Mouse (Mus musculus) gastrocnemius, adult 2 months (tissue): ENCODE data around the gene Itgb2. TPM values are rescaled to one million over a fixed set of nuclear protein-coding genes. Genes with fewer than 3 reads are reported as not detected.

Experiments used
- DNase-seq: peaks from one replicate; pipeline ENCODE4 v3.0.0; 2022
- H3K27ac ChIP-seq: fragments of 200-600 bp; 2 replicates; pipeline ENCODE4 v1.8.1; 2022; ENCODE audit warnings: mild to moderate bottlenecking
- H3K4me3 ChIP-seq: fragments of 200-600 bp; 2 replicates; pipeline ENCODE4 v1.8.1; 2022; ENCODE audit warnings: mild to moderate bottlenecking, moderate library complexity
- CTCF ChIP-seq: fragments of 200-600 bp; IDR thresholded peaks from 2 replicates; pipeline ENCODE4 v1.8.1; 2022; ENCODE audit warnings: antibody characterized with exemption, mild to moderate bottlenecking, moderate library complexity
- intact Hi-C: fragments of 180-260 bp; cut with DNase I; formaldehyde crosslinking; loops from one replicate; pipeline ENCODE4 v1.15.1; 2025
- total RNA-seq, 2 experiments: library from RNA; stranded (reverse); gene quantifications; 2 replicates each; pipeline ENCODE4 v1.2.3; 2021

Gene Itgb2
- total RNA-seq, 2 experiments from 2014 or later, result 0.92 to 1.8 TPM

DNA sequence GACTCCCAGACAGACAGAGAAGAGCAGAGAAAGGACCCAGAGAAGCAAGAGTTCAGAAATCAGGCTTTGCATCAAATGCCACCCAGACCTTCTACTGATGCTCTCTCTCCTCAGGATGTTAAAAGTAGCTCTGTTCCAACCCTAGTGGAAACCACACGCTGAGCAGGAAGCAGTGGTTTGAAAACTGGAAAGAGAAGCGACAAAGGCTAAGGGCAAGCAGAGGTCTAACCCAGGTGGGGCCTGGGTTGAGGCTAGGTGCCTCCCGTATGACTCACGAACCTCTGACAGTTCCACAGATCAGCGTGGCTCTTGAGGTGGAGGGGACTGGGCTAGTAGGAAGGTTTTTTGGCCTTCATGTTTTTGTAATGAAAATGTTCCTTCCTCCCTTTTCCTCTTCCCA, 9.6 kb upstream of the Itgb2 start:
- H3K4me3 ChIP-seq, result no peak overlapping the region
- H3K27ac ChIP-seq, result no peak overlapping the region
- TF ChIP-seq CTCF, result no peak
- no peak for DNase-seq
- intact Hi-C loops, result no loop called here

DNA sequence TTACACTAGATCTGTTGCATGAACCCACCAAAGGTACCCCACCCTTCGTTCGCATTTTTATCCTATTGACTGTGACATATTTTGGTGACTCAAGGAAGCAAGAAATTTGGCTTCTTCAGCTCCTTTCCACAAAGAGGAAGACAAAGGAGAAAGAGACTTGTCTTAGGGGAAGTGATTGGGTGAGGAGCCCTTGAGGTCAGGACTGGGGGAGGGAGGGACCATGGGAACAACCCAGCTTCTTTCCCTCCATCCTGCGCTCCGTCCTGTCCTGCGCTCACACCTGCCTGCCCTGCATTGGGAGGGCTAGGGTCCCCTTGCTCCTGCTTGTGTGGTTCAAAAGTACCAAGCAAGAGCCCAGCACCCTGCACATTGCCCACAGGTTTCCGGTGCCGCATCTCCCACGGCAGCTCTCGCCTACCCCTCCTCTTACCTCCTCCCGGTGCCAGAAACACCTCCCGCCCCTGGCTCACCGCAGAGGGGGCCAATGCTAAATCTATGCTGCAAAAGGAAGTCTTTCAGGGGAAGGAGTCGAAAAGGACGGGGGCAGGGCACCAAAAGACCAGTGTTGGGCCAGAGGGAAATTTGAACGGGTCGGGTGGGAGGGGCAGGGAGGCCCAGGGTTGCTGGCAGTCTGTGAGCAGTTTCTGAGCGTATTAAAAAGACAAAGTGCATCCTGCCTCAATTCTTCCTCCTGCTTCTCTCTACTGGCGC, 7.9 kb upstream of the Itgb2 start:
- intact Hi-C loops, result no loop called here
- no peak for DNase-seq
- peak overlapping the region; percentile 34 for H3K4me3 ChIP-seq
- peak overlapping the region; percentile 24; the same call in 1 of the 2 replicates for H3K27ac ChIP-seq
- no peak for TF ChIP-seq CTCF

DNA sequence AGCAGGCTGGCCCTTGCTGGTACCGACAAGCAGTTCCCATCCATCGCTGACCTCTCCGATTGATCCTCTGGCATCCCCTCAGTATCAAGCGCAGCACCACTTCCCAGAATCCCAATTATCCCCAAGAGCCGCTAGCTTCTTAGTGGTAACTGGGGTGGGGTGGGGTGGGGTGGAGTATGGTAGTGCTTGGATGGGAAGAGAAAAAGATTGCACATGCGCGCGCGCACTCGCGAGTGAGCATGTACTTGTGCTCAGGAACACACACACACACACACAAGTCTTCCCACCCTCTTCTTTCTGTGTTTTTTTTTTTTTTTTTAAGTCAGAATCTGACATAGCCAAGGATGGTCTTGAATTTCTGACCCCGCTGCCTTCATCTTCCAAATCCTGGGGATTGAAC, 7.3 kb upstream of the Itgb2 start:
- H3K4me3 ChIP-seq, result peak overlapping the region; percentile 34

GRCm38 (mm10) chr10:77523321-77523720, 6.7 kb upstream of the Itgb2 start:
- H3K4me3 ChIP-seq, result no peak overlapping the region
- no peak overlapping the region; the same call in 1 of the 2 replicates for H3K27ac ChIP-seq
- no peak for DNase-seq
- intact Hi-C loops, result no loop called here
- TF ChIP-seq CTCF, result no peak

More for the DNA sequence above, 7.3 kb upstream of the Itgb2 start:
- DNase-seq, result no peak
- intact Hi-C loops, result no loop called here
- H3K27ac ChIP-seq, result no peak overlapping the region; the same call in 1 of the 2 replicates
- no peak for TF ChIP-seq CTCF

DNA sequence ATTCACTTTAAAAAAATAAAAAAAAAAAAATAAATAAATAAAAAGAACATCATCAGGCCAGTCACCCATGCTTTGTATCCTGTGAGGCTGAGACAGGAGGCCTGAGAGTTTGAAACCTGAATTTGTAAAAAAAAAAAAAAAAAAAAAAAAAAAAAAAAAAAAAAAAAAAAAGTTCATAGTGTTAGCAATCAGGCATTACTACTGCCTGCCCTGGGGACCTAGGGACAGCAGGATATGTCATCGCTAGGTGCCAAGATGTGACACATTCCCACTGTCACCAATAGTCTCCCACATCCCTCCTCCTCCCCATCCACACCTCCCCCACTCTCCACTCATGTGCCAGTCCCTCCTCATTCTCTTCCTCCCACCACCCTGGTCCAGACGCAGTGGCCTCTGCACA, 3.6 kb upstream of the Itgb2 start:
- DNase-seq, result no peak
- TF ChIP-seq CTCF, result no peak
- H3K27ac ChIP-seq, result no peak overlapping the region
- no peak overlapping the region for H3K4me3 ChIP-seq
- intact Hi-C loops, result no loop called here

DNA sequence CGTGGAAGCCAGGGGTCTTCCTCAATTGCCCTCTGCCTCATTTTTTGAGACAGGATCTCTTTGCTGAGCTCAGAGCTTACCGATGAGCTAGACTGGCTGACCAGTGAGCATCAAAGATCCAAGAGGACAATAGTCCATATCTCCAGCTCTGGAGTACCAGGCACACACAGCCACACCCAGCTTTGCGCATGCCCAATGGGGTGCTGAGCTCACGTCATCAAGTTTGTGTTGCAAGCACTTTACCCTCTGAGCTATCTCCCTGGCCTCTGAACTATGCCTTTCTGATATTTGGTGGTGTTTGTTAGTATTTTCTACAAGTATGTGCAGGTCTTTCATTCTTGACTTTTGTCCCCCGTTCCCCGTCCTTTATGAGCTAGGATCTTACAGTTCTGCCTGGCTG, 1.4 kb upstream of the Itgb2 start:
- Histone ChIP-seq H3K27ac (no peak overlapping the region), H3K4me3 (no peak overlapping the region)
- TF ChIP-seq CTCF, result no peak
- intact Hi-C loops, result no loop called here
- no peak for DNase-seq

DNA sequence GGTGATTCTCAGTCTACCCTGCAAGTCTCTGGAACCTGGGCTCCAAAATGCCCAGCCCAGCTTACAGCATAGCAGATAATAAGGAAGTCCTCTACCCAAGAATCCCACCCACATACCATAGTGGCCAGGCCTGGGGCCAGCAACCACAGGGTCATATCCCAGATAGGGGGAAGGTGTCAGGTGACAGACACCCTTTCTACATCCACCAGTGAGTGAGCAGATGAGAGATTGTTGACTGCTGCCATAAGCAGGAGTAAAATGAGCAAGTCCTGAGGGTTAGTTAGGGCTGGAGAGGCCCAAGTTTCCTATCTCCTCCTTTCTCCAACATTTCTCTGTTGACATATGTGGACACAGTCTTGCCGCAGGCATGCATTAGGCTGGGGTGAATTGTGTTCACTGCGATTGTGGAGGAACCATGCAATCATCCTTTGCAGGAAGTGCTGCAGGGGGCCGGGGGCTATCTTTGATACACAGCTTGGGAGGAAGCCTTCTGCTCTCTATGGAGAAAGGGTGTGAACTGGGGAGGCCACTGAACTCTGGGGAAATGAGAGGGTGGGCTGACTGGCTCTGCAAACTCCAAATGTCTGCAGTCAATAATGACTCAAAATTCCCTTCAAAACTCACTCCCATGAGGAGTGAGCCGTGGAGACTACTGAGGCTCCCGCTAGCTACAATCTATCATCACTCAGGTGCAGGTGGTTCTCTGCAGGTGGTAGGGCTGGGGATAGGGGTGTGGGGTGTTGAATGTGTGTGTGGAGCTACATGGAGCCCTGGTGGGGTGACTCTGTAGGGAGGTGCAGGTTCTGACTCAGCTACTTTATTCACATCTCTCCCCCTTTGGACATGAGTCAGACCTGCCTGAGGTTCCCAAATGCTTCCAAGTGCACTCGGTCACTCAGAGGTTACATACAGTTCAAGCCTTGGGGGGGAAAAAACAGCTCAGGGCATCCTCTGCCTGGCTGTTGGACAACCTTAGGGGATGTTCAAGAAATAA, 1.3 kb downstream of the Itgb2 start:
- no peak overlapping the region for H3K27ac ChIP-seq
- peak overlapping the region; percentile 45 for H3K4me3 ChIP-seq
- DNase-seq, result no peak

GRCm38 (mm10) chr10:77532020-77532413, 2.0 kb downstream of the Itgb2 start:
- Histone ChIP-seq H3K27ac (no peak overlapping the region), H3K4me3 (no peak overlapping the region)
- intact Hi-C loops, result no loop called here
- DNase-seq, result no peak
- no peak for TF ChIP-seq CTCF

More for the DNA sequence above, 1.3 kb downstream of the Itgb2 start:
- intact Hi-C loops, result no loop called here
- TF ChIP-seq CTCF, result no peak

DNA sequence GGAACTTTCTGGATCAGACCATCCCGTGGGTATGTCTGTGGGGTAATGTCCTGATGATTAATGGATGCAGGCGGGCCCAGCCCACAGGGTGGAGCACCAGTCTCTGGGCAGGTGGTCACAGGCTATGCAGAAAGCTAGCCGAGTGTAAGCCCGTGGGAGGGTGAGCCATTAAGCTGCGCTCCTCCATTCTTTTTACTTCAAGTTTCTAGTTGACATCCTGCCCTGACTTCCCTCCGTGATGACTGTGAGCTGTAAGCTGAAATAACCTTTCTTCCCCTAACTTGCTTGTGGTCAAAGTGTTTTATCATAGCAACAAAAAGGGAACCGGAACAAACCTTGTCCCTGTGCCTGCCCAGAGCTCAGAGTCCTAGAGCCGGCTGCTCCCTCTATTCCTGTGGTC, 6.7 kb downstream of the Itgb2 start:
- Histone ChIP-seq H3K27ac (no peak overlapping the region), H3K4me3 (no peak overlapping the region)
- no peak for TF ChIP-seq CTCF
- DNase-seq, result no peak
- intact Hi-C loops, result no loop called here

- no peak for DNase-seq
- TF ChIP-seq CTCF, result no peak
- Histone ChIP-seq H3K27ac (no peak overlapping the region), H3K4me3 (no peak overlapping the region)
- intact Hi-C loops, result no loop called here
Observed at GRCm38 (mm10) chr10:77537215-77538209, 7.5 kb downstream of the Itgb2 start.

- H3K27ac ChIP-seq, result no peak overlapping the region
- no peak for TF ChIP-seq CTCF
- intact Hi-C loops, result no loop called here
- H3K4me3 ChIP-seq, result no peak overlapping the region
- no peak for DNase-seq
Observed at GRCm38 (mm10) chr10:77539320-77539945, 9.4 kb downstream of the Itgb2 start.
